Mouse (Mus musculus) thymus, postnatal 14 days (tissue): Measurements from ENCODE around the gene Nme8.

Experiments
- DNase-seq: peaks from one replicate; pipeline ENCODE4 v3.0.0; 2021

Nme8 gene

GRCm38 (mm10) chr13:19640203-19640851 lies 57.3 kb downstream of the Nme8 start:
- no peak for DNase-seq

GRCm38 (mm10) chr13:19636131-19636530 lies 61.5 kb downstream of the Nme8 start:
- DNase-seq = no peak

GRCm38 (mm10) chr13:19630768-19631709 lies 66.6 kb downstream of the Nme8 start:
- no peak for DNase-seq

GRCm38 (mm10) chr13:19626473-19626872 lies 71.1 kb downstream of the Nme8 start:
- DNase-seq = no peak

- DNase-seq = no peak
Measured at GRCm38 (mm10) chr13:19624632-19625320, 72.8 kb downstream of the Nme8 start.

GRCm38 (mm10) chr13:19623228-19623905 lies 74.2 kb downstream of the Nme8 start:
- no peak for DNase-seq

- peak; percentile 6 for DNase-seq
Measured at GRCm38 (mm10) chr13:19622573-19623227, 74.9 kb downstream of the Nme8 start, which contains the start of gene Sfrp4. Gene Sfrp4, plus strand, starts transcription at chr13:19623104.

GRCm38 (mm10) chr13:19619216-19619927 lies 78.2 kb downstream of the Nme8 start, which contains the start of gene Epdr1:
Gene Epdr1, minus strand, starts transcription at chr13:19619927.
- peak; percentile 54 for DNase-seq

GRCm38 (mm10) chr13:19618841-19619215 lies 78.8 kb downstream of the Nme8 start:
- no peak for DNase-seq

GRCm38 (mm10) chr13:19618081-19618480 lies 79.5 kb downstream of the Nme8 start:
- DNase-seq = no peak

- no peak for DNase-seq
Measured at GRCm38 (mm10) chr13:19614311-19614710, 83.3 kb downstream of the Nme8 start.

- DNase-seq = no peak
Measured at GRCm38 (mm10) chr13:19613426-19613825, 84.2 kb downstream of the Nme8 start.

- no peak for DNase-seq
Measured at GRCm38 (mm10) chr13:19612963-19613362, 84.6 kb downstream of the Nme8 start.

GRCm38 (mm10) chr13:19612348-19612747 lies 85.2 kb downstream of the Nme8 start:
- DNase-seq = no peak

GRCm38 (mm10) chr13:19608120-19608519 lies 89.5 kb downstream of the Nme8 start:
- DNase-seq = no peak

GRCm38 (mm10) chr13:19604916-19605315 lies 92.7 kb downstream of the Nme8 start:
- no peak for DNase-seq

GRCm38 (mm10) chr13:19603719-19604118 lies 93.9 kb downstream of the Nme8 start:
- no peak for DNase-seq

GRCm38 (mm10) chr13:19602531-19602930 lies 95.1 kb downstream of the Nme8 start:
- DNase-seq = no peak

GRCm38 (mm10) chr13:19599242-19599641 lies 98.4 kb downstream of the Nme8 start:
- DNase-seq = no peak

GRCm38 (mm10) chr13:19595141-19595540 lies 102.5 kb downstream of the Nme8 start:
- no peak for DNase-seq
